Mouse (Mus musculus) liver, postnatal 0 days (tissue): ENCODE results near the gene Ccser1.

Experiments used
- CTCF ChIP-seq: sonication (generic); IDR thresholded peaks from 2 replicates; pipeline ENCODE4 v1.5.1; 2016; ENCODE audit warnings: antibody characterized with exemption, low read depth
- EP300 ChIP-seq: IDR thresholded peaks from 2 replicates; pipeline ENCODE4 v1.6.1; 2016; ENCODE audit warnings: antibody characterized with exemption, low read depth, mild to moderate bottlenecking

GRCm38 (mm10) chr6:61978379-61978778, 798.3 kb downstream of the Ccser1 start:
- 0 out of 2 replicates have a peak, but pooled peaks have one; percentile 2 for TF ChIP-seq CTCF
- no peak for TF ChIP-seq EP300
